Mouse (Mus musculus) liver, adult 2 months (tissue): ENCODE results near the gene Wnt5a.

Experiments
- CTCF ChIP-seq: fragments of 200-500 bp; IDR thresholded peaks from 2 replicates; pipeline ENCODE4 v1.5.1; 2011; ENCODE audit warnings: low read depth, low read length, control low read depth
- POLR2A ChIP-seq: fragments of 200-500 bp; IDR thresholded peaks from 2 replicates; pipeline ENCODE4 v1.6.1; 2011; ENCODE audit warnings: low read length, control low read depth; ENCODE audit not compliant: insufficient read depth; ENCODE audit errors: extremely low read depth

- TF ChIP-seq POLR2A (no peak), CTCF (no peak)
Observed at GRCm38 (mm10) chr14:28493806-28494205, 10.7 kb upstream of the Wnt5a start.
